Comparison of ENCODE assay signal across 18 mouse cellular contexts in genomic region chr16:13127566-13127965, GRCm38 (mm10).
"Had no signal": no experiment of that assay in that cellular context is flagged by ENCODE, and none has a peak within 500 bp of the region (broad histone marks: within the 10 kb centered on the region; RNA-seq: fewer than 3 reads in every experiment).

No protein-coding gene starts in this region.

- H3K4me2 ChIP-seq: lung, embryonic 15.5 days; midbrain, embryonic 11.5 days; midbrain, embryonic 13.5 days; midbrain, embryonic 15.5 days; neural tube, embryonic 12.5 days; stomach, embryonic 15.5 days had no signal

- H3K9me3 ChIP-seq: lung, embryonic 15.5 days; megakaryocyte, embryonic 14.5 days; midbrain, embryonic 13.5 days; midbrain, embryonic 15.5 days; neural tube, embryonic 12.5 days; stomach, embryonic 15.5 days had no signal

- ATAC-seq: liver, postnatal 0 days; lung, postnatal 0 days; midbrain, embryonic 13.5 days; midbrain, embryonic 15.5 days had no signal

- H3K9ac ChIP-seq: liver, postnatal 0 days; lung, embryonic 15.5 days; midbrain, embryonic 13.5 days; midbrain, embryonic 15.5 days; neural tube, embryonic 12.5 days; stomach, embryonic 15.5 days had no signal

- H3K4me3 ChIP-seq: lung, embryonic 15.5 days; megakaryocyte, embryonic 14.5 days; midbrain, embryonic 13.5 days; midbrain, embryonic 15.5 days; neural tube, embryonic 12.5 days; stomach, embryonic 15.5 days had no signal

- H3K27me3 ChIP-seq: lung, embryonic 15.5 days; megakaryocyte, embryonic 14.5 days; midbrain, embryonic 13.5 days; midbrain, embryonic 15.5 days; neural tube, embryonic 12.5 days; stomach, embryonic 15.5 days had no signal

- H3K27ac ChIP-seq: lung, embryonic 15.5 days; macrophage; midbrain, embryonic 13.5 days; midbrain, embryonic 15.5 days; neural tube, embryonic 12.5 days; stomach, embryonic 15.5 days; stomach, postnatal 0 days had no signal

- DNase-seq: liver, postnatal 0 days; lung, adult 2 months; lung, postnatal 14 days; lung, postnatal 36 days; right cerebral cortex, postnatal 14 days; thymus, adult 2 months; thymus, postnatal 25 days; thymus, postnatal 4 days had no signal

- H3K4me1 ChIP-seq: lung, embryonic 15.5 days; megakaryocyte, embryonic 14.5 days; midbrain, embryonic 13.5 days; midbrain, embryonic 15.5 days; neural tube, embryonic 12.5 days; stomach, embryonic 15.5 days had no signal
